Mouse (Mus musculus): ENCODE data around the gene Fxyd4. TPM values are rescaled to one million over a fixed set of nuclear protein-coding genes. Genes with fewer than 3 reads are reported as not detected.

The Fxyd4 gene
- polyA plus RNA-seq, 1 experiment from 2014 or later, result 12.4 TPM

- H3K4me2 ChIP-seq (replicated peaks; ENCODE audit: low read depth, low read length), result no peak overlapping the region
- H3K9me3 ChIP-seq (ENCODE audit: low read length), result no peaks in the 10 kb centered on the region
- no peak for ATAC-seq
- no peak for TF ChIP-seq EP300 (IDR thresholded peaks at IDR 0.05)
- TF ChIP-seq CTCF (IDR thresholded peaks at IDR 0.05), result peak; percentile 90
- peaks cover 16% of the 10 kb centered on the region; the same call in 1 of the 2 replicates for H3K4me1 ChIP-seq (ENCODE audit: insufficient read depth, low read depth, low read length)
- no peak overlapping the region for H3K9ac ChIP-seq (replicated peaks; ENCODE audit: low read depth)
- H3K27ac ChIP-seq (ENCODE audit: low read length), result peak overlapping the region; percentile 32; the same call in 1 of the 2 replicates
- no peaks in the 10 kb centered on the region for H3K27me3 ChIP-seq (replicated peaks; ENCODE audit: insufficient read depth, low read length)
- WGBS, result 37% methylated on average over 3 of the region's 3 CpGs
- peaks cover 5% of the 10 kb centered on the region; the same call in 1 of the 2 replicates for H3K36me3 ChIP-seq (ENCODE audit: insufficient read depth, low read length)
- DNase-seq (ENCODE audit: low spot score), result peak; percentile 84
- no peak overlapping the region for H3K4me3 ChIP-seq (ENCODE audit: low read depth, low read length)
Observed at GRCm38 (mm10) chr6:117920659-117921640, 16.5 kb downstream of the Fxyd4 start.

GRCm38 (mm10) chr6:117918043-117918442, 19.4 kb downstream of the Fxyd4 start:
- 0 out of 2 replicates have a peak, but pooled peaks have one; percentile 5 for TF ChIP-seq EP300 (IDR thresholded peaks at IDR 0.05)
- TF ChIP-seq CTCF (IDR thresholded peaks at IDR 0.05), result no peak
- Histone ChIP-seq H3K9ac (replicated peaks; ENCODE audit: low read depth) (peak overlapping the region; percentile 84), H3K4me1 (ENCODE audit: insufficient read depth, low read depth, low read length) (peaks cover 18% of the 10 kb centered on the region; the same call in 1 of the 2 replicates), H3K27me3 (replicated peaks; ENCODE audit: insufficient read depth, low read length) (no peaks in the 10 kb centered on the region), H3K36me3 (ENCODE audit: insufficient read depth, low read length) (no peaks in the 10 kb centered on the region), H3K4me2 (replicated peaks; ENCODE audit: low read depth, low read length) (peak overlapping the region; percentile 71), H3K27ac (ENCODE audit: low read length) (peak overlapping the region; percentile 96), H3K9me3 (ENCODE audit: low read length) (no peaks in the 10 kb centered on the region), H3K4me3 (ENCODE audit: low read depth, low read length) (peak overlapping the region; percentile 64)
- WGBS, result 8% methylated on average over 5 of the region's 5 CpGs
- DNase-seq (ENCODE audit: low spot score), result no peak
- ATAC-seq, result no peak

DNA sequence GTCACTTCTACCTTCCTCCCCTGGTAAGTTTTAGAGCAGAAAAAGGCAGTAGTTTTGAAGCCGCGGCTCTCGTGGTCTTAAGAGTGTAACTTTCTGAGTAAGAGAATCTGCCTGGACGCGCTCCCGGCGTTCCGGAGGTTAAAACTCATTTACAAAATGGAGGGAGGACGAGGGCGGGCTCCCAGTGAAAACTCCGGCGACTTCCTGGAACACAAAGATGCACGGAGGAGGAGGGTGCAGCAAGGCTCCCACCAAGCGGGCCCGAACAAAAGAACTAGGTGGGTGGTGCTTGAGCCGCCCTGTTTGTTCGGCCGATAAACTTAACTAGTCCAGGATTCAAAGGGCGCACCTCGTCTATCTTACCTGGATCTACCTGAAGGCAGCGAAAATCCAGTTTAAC, 19.9 kb downstream of the Fxyd4 start:
- H3K9ac ChIP-seq (replicated peaks; ENCODE audit: low read depth), result peak overlapping the region; percentile 84
- no peaks in the 10 kb centered on the region for H3K9me3 ChIP-seq (ENCODE audit: low read length)
- H3K27me3 ChIP-seq (replicated peaks; ENCODE audit: insufficient read depth, low read length), result no peaks in the 10 kb centered on the region
- H3K4me3 ChIP-seq (ENCODE audit: low read depth, low read length), result peak overlapping the region; percentile 64
- peaks cover 18% of the 10 kb centered on the region; the same call in 1 of the 2 replicates for H3K4me1 ChIP-seq (ENCODE audit: insufficient read depth, low read depth, low read length)
- ATAC-seq (peak; percentile 69), DNase-seq (ENCODE audit: low spot score) (peak; percentile 87)
- TF ChIP-seq EP300 (IDR thresholded peaks at IDR 0.05) (0 out of 2 replicates have a peak, but pooled peaks have one; percentile 14), CTCF (IDR thresholded peaks at IDR 0.05) (no peak)
- WGBS, result under 1% methylated on average over 21 of the region's 21 CpGs
- peak overlapping the region; percentile 71 for H3K4me2 ChIP-seq (replicated peaks; ENCODE audit: low read depth, low read length)
- no peaks in the 10 kb centered on the region for H3K36me3 ChIP-seq (ENCODE audit: insufficient read depth, low read length)
- H3K27ac ChIP-seq (ENCODE audit: low read length), result peak overlapping the region; percentile 96

- ATAC-seq, result peak; percentile 96
- Histone ChIP-seq H3K4me3 (ENCODE audit: low read depth, low read length) (peak overlapping the region; percentile 64), H3K27ac (ENCODE audit: low read length) (peak overlapping the region; percentile 96), H3K9me3 (ENCODE audit: low read length) (no peaks in the 10 kb centered on the region), H3K36me3 (ENCODE audit: insufficient read depth, low read length) (no peaks in the 10 kb centered on the region), H3K27me3 (replicated peaks; ENCODE audit: insufficient read depth, low read length) (no peaks in the 10 kb centered on the region), H3K9ac (replicated peaks; ENCODE audit: low read depth) (peak overlapping the region; percentile 84), H3K4me1 (ENCODE audit: insufficient read depth, low read depth, low read length) (peaks cover 18% of the 10 kb centered on the region; the same call in 1 of the 2 replicates), H3K4me2 (replicated peaks; ENCODE audit: low read depth, low read length) (peak overlapping the region; percentile 71)
- DNase-seq (ENCODE audit: low spot score), result peak; percentile 93
- no peak for TF ChIP-seq EP300 (IDR thresholded peaks at IDR 0.05)
- TF ChIP-seq CTCF (IDR thresholded peaks at IDR 0.05), result no peak
- under 1% methylated on average over 61 of the region's 62 CpGs for WGBS
Observed at GRCm38 (mm10) chr6:117916737-117917426, 20.6 kb downstream of the Fxyd4 start.

GRCm38 (mm10) chr6:117916205-117916736, 21.2 kb downstream of the Fxyd4 start:
- Histone ChIP-seq H3K9me3 (ENCODE audit: low read length) (no peaks in the 10 kb centered on the region), H3K4me3 (ENCODE audit: low read depth, low read length) (peak overlapping the region; percentile 64), H3K9ac (replicated peaks; ENCODE audit: low read depth) (peak overlapping the region; percentile 84), H3K27ac (ENCODE audit: low read length) (peak overlapping the region; percentile 96), H3K4me2 (replicated peaks; ENCODE audit: low read depth, low read length) (peak overlapping the region; percentile 71), H3K27me3 (replicated peaks; ENCODE audit: insufficient read depth, low read length) (no peaks in the 10 kb centered on the region), H3K4me1 (ENCODE audit: insufficient read depth, low read depth, low read length) (peaks cover 18% of the 10 kb centered on the region; the same call in 1 of the 2 replicates), H3K36me3 (ENCODE audit: insufficient read depth, low read length) (no peaks in the 10 kb centered on the region)
- DNase-seq (ENCODE audit: low spot score) (no peak), ATAC-seq (no peak)
- under 1% methylated on average over 12 of the region's 12 CpGs for WGBS
- TF ChIP-seq EP300 (IDR thresholded peaks at IDR 0.05) (no peak), CTCF (IDR thresholded peaks at IDR 0.05) (no peak)

All from lung, postnatal 0 days (tissue).